ENCODE assay signal across 8 mouse cellular contexts in the genomic region with DNA sequence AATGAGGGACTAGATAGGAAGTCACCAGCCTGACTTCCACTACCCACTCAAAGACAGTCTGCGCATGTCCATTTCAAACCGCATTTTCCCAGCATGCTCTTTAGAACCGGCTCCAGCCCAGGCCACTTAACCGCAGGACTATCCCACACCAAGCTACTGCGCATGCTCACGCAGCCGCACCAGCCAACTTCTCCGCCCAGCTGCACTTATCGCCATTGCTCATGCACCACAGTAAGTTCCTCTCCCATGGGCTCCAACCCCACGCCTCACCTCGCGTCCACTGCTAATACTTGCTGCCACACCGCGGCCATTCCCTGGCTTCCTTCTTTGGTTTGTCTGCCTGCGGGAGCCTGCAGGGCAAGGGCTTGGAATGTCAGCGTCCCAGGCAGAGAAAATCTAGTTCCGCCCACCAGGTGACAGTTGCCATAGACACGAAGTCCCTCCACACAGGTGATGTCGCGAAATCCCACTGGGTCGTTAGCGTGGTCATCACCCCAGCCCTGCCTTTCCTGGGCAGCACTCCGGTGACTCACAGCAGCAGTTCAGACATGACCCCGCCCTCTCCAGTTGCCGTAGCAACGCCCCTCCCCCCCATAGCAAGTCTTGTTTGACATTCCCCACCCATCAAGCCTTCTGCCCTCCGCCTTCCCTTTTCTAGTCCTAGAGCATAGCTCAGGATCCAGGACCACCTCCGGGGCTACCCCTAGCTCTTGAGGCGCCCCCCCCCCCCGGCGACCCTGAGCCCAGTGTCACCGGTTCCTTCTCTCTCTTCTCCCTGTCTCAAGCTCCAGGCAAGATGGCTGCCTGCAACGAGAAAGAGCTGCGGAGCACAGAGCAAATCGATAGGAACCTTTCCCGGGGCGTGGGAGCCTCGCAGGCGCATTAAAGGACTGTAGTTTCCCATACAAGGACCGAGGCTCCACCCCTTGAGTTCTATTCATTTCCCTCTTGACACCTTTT. TPM values are rescaled to one million over a fixed set of nuclear protein-coding genes. Genes with fewer than 3 reads are reported as not detected.
DNase-seq lines count a peak whose midpoint lies in the region; ATAC-seq lines count a peak whose summit lies in the region.

A gene (minus strand): TSS at position 876 of the 960 bp plus-strand sequence.

- peaks cover 3% of the 10 kb centered on the region; the same call in 1 of the 2 replicates for H3K4me1 ChIP-seq in hindbrain, embryonic 12.5 days

- H3K4me3 ChIP-seq in hindbrain, embryonic 12.5 days, result peak within 1 kb of the TSS; percentile 53

- H3K27me3 ChIP-seq in hindbrain, embryonic 12.5 days, result no peaks in the 10 kb centered on the region

- H3K4me2 ChIP-seq in hindbrain, embryonic 12.5 days (replicated peaks), result peak within 1 kb of the TSS; percentile 53

- peak; percentile 92 for DNase-seq in Muller cell, postnatal 12 days (ENCODE audit: inconsistent ontology term)
- peak; percentile 94 for DNase-seq in cerebellum, adult 9-11 months
- peak; percentile 86 to 88 for DNase-seq in frontal cortex, postnatal 10 days (ENCODE audit: low spot score in 2 of 2)
- peak; percentile 79 to 92 for DNase-seq in layer of hippocampus, postnatal 14 days (ENCODE audit: low spot score in 2 of 2)
- peak; percentile 89 for DNase-seq in lung, postnatal 14 days
- DNase-seq in retina, adult 2 months (ENCODE audit: low read depth, low spot score), result peak; percentile 69
- DNase-seq in thymus, postnatal 36 days, result peak; percentile 80 to 87

- 15% methylated on average over 38 of the region's 40 CpGs for WGBS in hindbrain, embryonic 12.5 days

- H3K27ac ChIP-seq in hindbrain, embryonic 12.5 days, result peak within 1 kb of the TSS; percentile 94

- H3K36me3 ChIP-seq in hindbrain, embryonic 12.5 days, result peaks cover 14% of the 10 kb centered on the region

- peak within 1 kb of the TSS; percentile 62 for H3K9ac ChIP-seq in hindbrain, embryonic 12.5 days

- ATAC-seq in hindbrain, embryonic 12.5 days (ENCODE audit: low FRiP score), result peak; percentile 87

- no peaks in the 10 kb centered on the region for H3K9me3 ChIP-seq in hindbrain, embryonic 12.5 days (replicated peaks)

RNA-seq across cellular contexts. Expression of the gene that starts here (rescaled TPM):
- 40.5 and 42.6 TPM in 2 replicates for polyA plus RNA-seq in hindbrain, embryonic 12.5 days (2016; fragmentation: Nextera tagmentation; extraction: Ambion mirVana)
- 100 to 1,000 TPM; 214 to 218 TPM for total RNA-seq in layer of hippocampus, postnatal 14 days (2021)

Comparison
In these comparisons a context has a peak if more than half of its experiments do, and no peak if none do; other contexts are left out.
1. Peak in every context shown above with its lines: DNase-seq, ATAC-seq, H3K4me3 ChIP-seq and H3K27ac ChIP-seq.